ENCODE assay signal across 31 mouse cellular contexts in the genomic region with DNA sequence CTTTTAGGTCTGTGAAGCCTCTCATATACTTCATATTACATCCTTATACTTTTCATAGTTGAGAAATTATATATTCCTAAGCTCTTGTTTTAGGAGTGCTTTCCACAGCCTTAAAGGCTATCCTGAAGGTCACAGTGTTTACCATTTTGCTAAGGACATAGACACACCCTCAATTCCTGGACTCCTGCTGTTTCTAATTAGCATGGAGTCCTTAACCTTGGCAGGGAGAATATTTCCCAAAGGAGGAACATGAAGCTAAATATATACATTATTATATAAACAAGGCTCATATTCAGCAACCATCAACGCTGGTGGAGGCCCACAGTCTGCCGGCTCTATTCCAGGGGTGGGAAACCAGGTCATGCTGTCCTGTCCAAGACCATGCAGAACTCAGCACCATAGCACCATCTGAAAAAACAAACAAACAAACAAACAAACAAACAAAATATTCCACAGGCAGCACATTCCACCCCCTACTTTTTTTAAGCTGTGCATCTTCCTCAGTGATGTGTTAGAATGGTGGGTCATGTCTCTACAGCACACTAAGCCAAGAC.
DNase-seq lines count a peak whose midpoint lies in the region; ATAC-seq and TF ChIP-seq lines count a peak whose summit lies in the region.
"Had no signal": no experiment of that assay in that cellular context is flagged by ENCODE, and none has a peak within 500 bp of the region (broad histone marks: within the 10 kb centered on the region; RNA-seq: fewer than 3 reads in every experiment).

No protein-coding gene starts in this region.

- 0 out of 2 replicates have a peak, but pooled peaks have one; percentile 44 for ATAC-seq in limb, embryonic 15.5 days (ENCODE audit: insufficient number of reproducible peaks, low FRiP score, low TSS enrichment, low read depth)
- ATAC-seq in kidney, embryonic 15.5 days (replicated peaks; ENCODE audit: low FRiP score), result no peak
- ATAC-seq: CD4-positive, CD25-positive, alpha-beta regulatory T cell, adult 4 months; forebrain, postnatal 0 days; hindbrain, postnatal 0 days; intestine, embryonic 15.5 days; midbrain, embryonic 16.5 days had no signal

- H3K9ac ChIP-seq in limb, embryonic 15.5 days, result no peak overlapping the region
- H3K9ac ChIP-seq in ES-Bruce4 (ENCODE audit: low read depth, poor library complexity, severe bottlenecking), result no peak overlapping the region
- no peak overlapping the region for H3K9ac ChIP-seq in kidney, embryonic 15.5 days
- H3K9ac ChIP-seq: embryonic facial prominence, embryonic 13.5 days; forebrain, embryonic 12.5 days; forebrain, postnatal 0 days; heart, embryonic 15.5 days; hindbrain, embryonic 12.5 days; intestine, embryonic 15.5 days; liver, embryonic 15.5 days; neural tube, embryonic 12.5 days had no signal

- no peak for TF ChIP-seq EP300 in ES-Bruce4 (IDR thresholded peaks at IDR 0.05; ENCODE audit: insufficient read depth, low read depth, low read length)

- no peak overlapping the region for H3K4me2 ChIP-seq in limb, embryonic 15.5 days
- H3K4me2 ChIP-seq in kidney, embryonic 15.5 days, result no peak overlapping the region
- H3K4me2 ChIP-seq: embryonic facial prominence, embryonic 13.5 days; forebrain, embryonic 12.5 days; heart, embryonic 15.5 days; hindbrain, embryonic 12.5 days; intestine, embryonic 15.5 days; liver, embryonic 15.5 days; neural tube, embryonic 12.5 days had no signal

- H3K9me3 ChIP-seq in limb, embryonic 15.5 days, result no peaks in the 10 kb centered on the region
- H3K9me3 ChIP-seq in limb, embryonic 10.5 days (replicated peaks), result no peaks in the 10 kb centered on the region
- peaks cover 5% of the 10 kb centered on the region for H3K9me3 ChIP-seq in ES-Bruce4 (replicated peaks; ENCODE audit: control insufficient read depth, insufficient read depth, low read length, poor library complexity, severe bottlenecking)
- no peaks in the 10 kb centered on the region for H3K9me3 ChIP-seq in kidney, embryonic 15.5 days (replicated peaks)
- H3K9me3 ChIP-seq: embryonic facial prominence, embryonic 13.5 days; heart, embryonic 10.5 days; heart, embryonic 15.5 days; hindbrain, embryonic 12.5 days; intestine, embryonic 15.5 days; liver, embryonic 15.5 days; midbrain, embryonic 10.5 days had no signal

- H3K36me3 ChIP-seq in limb, embryonic 15.5 days, result no peaks in the 10 kb centered on the region
- H3K36me3 ChIP-seq in limb, embryonic 10.5 days, result no peaks in the 10 kb centered on the region
- H3K36me3 ChIP-seq in ES-Bruce4 (ENCODE audit: control insufficient read depth, insufficient read depth, low read length, poor library complexity, severe bottlenecking), result no peaks in the 10 kb centered on the region
- no peaks in the 10 kb centered on the region for H3K36me3 ChIP-seq in kidney, embryonic 15.5 days
- H3K36me3 ChIP-seq: embryonic facial prominence, embryonic 13.5 days; forebrain, embryonic 12.5 days; heart, embryonic 10.5 days; heart, embryonic 15.5 days; hindbrain, embryonic 12.5 days; intestine, embryonic 15.5 days; liver, embryonic 15.5 days; midbrain, embryonic 10.5 days; neural tube, embryonic 12.5 days had no signal

- H3K4me3 ChIP-seq in limb, embryonic 15.5 days, result no peak overlapping the region
- H3K4me3 ChIP-seq in limb, embryonic 10.5 days, result no peak overlapping the region
- H3K4me3 ChIP-seq in ES-Bruce4 (ENCODE audit: low read depth, low read length), result no peak overlapping the region
- H3K4me3 ChIP-seq in kidney, embryonic 15.5 days (replicated peaks), result no peak overlapping the region
- H3K4me3 ChIP-seq: embryonic facial prominence, embryonic 13.5 days; forebrain, embryonic 12.5 days; heart, embryonic 10.5 days; heart, embryonic 15.5 days; hindbrain, embryonic 12.5 days; intestine, embryonic 15.5 days; liver, embryonic 15.5 days; midbrain, embryonic 10.5 days; myocyte; neural tube, embryonic 12.5 days had no signal

- DNase-seq in cerebellum, adult 9-10 months, result peak; percentile 35
- no peak for DNase-seq in cerebellum, postnatal 4 days (ENCODE audit: low spot score in 2 of 2)
- DNase-seq in limb, embryonic 10.5 days (ENCODE audit: low spot score), result no peak
- DNase-seq in NIH3T3 (ENCODE audit: low read depth), result peak; percentile 51
- no peak for DNase-seq in urinary bladder, adult 18-20 months (ENCODE audit: low spot score in 2 of 2)
- DNase-seq: adrenal gland, postnatal 14 days; forebrain, postnatal 0 days; gastrocnemius, postnatal 10 days; kidney, adult 2 months; layer of hippocampus, postnatal 36 days; lung, postnatal 14 days; right cerebral cortex, adult 18-20 months; spleen, adult 18-20 months; thymus, postnatal 4 days had no signal

- H3K27me3 ChIP-seq in limb, embryonic 15.5 days, result no peaks in the 10 kb centered on the region
- H3K27me3 ChIP-seq in limb, embryonic 10.5 days (ENCODE audit: low read depth, poor library complexity, severe bottlenecking), result no peaks in the 10 kb centered on the region
- H3K27me3 ChIP-seq in ES-Bruce4 (ENCODE audit: control insufficient read depth, insufficient read depth, low read length, poor library complexity, severe bottlenecking), result no peaks in the 10 kb centered on the region
- H3K27me3 ChIP-seq in kidney, embryonic 15.5 days, result no peaks in the 10 kb centered on the region
- H3K27me3 ChIP-seq: embryonic facial prominence, embryonic 13.5 days; forebrain, embryonic 12.5 days; heart, embryonic 15.5 days; hindbrain, embryonic 12.5 days; intestine, embryonic 15.5 days; liver, embryonic 15.5 days; neural tube, embryonic 12.5 days had no signal

- 51% methylated on average over 2 of the region's 2 CpGs for WGBS in limb, embryonic 15.5 days
- WGBS in limb, embryonic 10.5 days, result 90% methylated on average over 2 of the region's 2 CpGs
- WGBS in kidney, embryonic 15.5 days, result 67% methylated on average over 2 of the region's 2 CpGs

- H3K27ac ChIP-seq in limb, embryonic 15.5 days, result no peak overlapping the region
- no peak overlapping the region for H3K27ac ChIP-seq in limb, embryonic 10.5 days
- H3K27ac ChIP-seq in ES-Bruce4 (ENCODE audit: insufficient read depth, low read length), result peak overlapping the region; percentile 25; the same call in 1 of the 2 replicates
- no peak overlapping the region for H3K27ac ChIP-seq in kidney, embryonic 15.5 days
- H3K27ac ChIP-seq: embryonic facial prominence, embryonic 13.5 days; forebrain, embryonic 12.5 days; heart, embryonic 10.5 days; heart, embryonic 15.5 days; hindbrain, embryonic 12.5 days; hindbrain, postnatal 0 days; intestine, embryonic 15.5 days; kidney, postnatal 0 days; liver, embryonic 15.5 days; midbrain, embryonic 10.5 days; neural tube, embryonic 12.5 days had no signal

- no peaks in the 10 kb centered on the region for H3K4me1 ChIP-seq in limb, embryonic 15.5 days
- H3K4me1 ChIP-seq in limb, embryonic 10.5 days, result no peaks in the 10 kb centered on the region
- H3K4me1 ChIP-seq in ES-Bruce4 (ENCODE audit: control insufficient read depth, insufficient read depth, low read length), result no peaks in the 10 kb centered on the region
- H3K4me1 ChIP-seq in kidney, embryonic 15.5 days, result no peaks in the 10 kb centered on the region
- H3K4me1 ChIP-seq: embryonic facial prominence, embryonic 13.5 days; forebrain, embryonic 12.5 days; heart, embryonic 10.5 days; heart, embryonic 15.5 days; hindbrain, embryonic 12.5 days; intestine, embryonic 15.5 days; liver, embryonic 15.5 days; midbrain, embryonic 10.5 days; neural tube, embryonic 12.5 days had no signal

- no peak for TF ChIP-seq CTCF in ES-Bruce4 (IDR thresholded peaks at IDR 0.05; ENCODE audit: low read depth, low read length)

- TF ChIP-seq POLR2A in ES-Bruce4 (IDR thresholded peaks at IDR 0.05; ENCODE audit: insufficient read depth, low read length), result no peak

Comparison
In these comparisons a context has a peak if more than half of its experiments do, and no peak if none do; other contexts are left out.
1. DNase-seq: peak in cerebellum, adult 9-10 months (single experiment) and NIH3T3 (single experiment); none in cerebellum, postnatal 4 days (0 of 2), limb, embryonic 10.5 days (single experiment) and urinary bladder, adult 18-20 months (0 of 2).